Mouse (Mus musculus): ENCODE data around the gene Rho. TPM values are rescaled to one million over a fixed set of nuclear protein-coding genes. Genes with fewer than 3 reads are reported as not detected.

Rho gene
- polyA plus RNA-seq, 1 experiment from 2014 or later, result not detected

GRCm38 (mm10) chr6:115983306-115984038 lies 51.9 kb downstream of the Rho start:
- H3K9me3 ChIP-seq, result no peaks in the 10 kb centered on the region
- H3K27me3 ChIP-seq, result peaks cover under 1% of the 10 kb centered on the region; the same call in 1 of the 2 replicates
- H3K4me1 ChIP-seq, result peaks cover 30% of the 10 kb centered on the region
- ATAC-seq (ENCODE audit: low FRiP score, low read depth), result no peak
- no peak overlapping the region for H3K4me3 ChIP-seq
- H3K9ac ChIP-seq (replicated peaks), result no peak overlapping the region
- WGBS, result 69% methylated on average over 12 of the region's 12 CpGs
- no peak overlapping the region for H3K4me2 ChIP-seq (replicated peaks)
- no peaks in the 10 kb centered on the region for H3K36me3 ChIP-seq
- H3K27ac ChIP-seq (replicated peaks), result no peak overlapping the region

GRCm38 (mm10) chr6:115984580-115984979 lies 53.0 kb downstream of the Rho start:
- WGBS, result 74% methylated on average over 7 of the region's 7 CpGs
- Histone ChIP-seq H3K4me3 (no peak overlapping the region), H3K4me2 (replicated peaks) (no peak overlapping the region), H3K4me1 (peaks cover 30% of the 10 kb centered on the region), H3K27me3 (peaks cover 10% of the 10 kb centered on the region), H3K36me3 (no peaks in the 10 kb centered on the region), H3K9ac (replicated peaks) (no peak overlapping the region), H3K9me3 (no peaks in the 10 kb centered on the region), H3K27ac (replicated peaks) (no peak overlapping the region)
- no peak for ATAC-seq (ENCODE audit: low FRiP score, low read depth)

- peaks cover 26% of the 10 kb centered on the region for H3K4me1 ChIP-seq
- H3K36me3 ChIP-seq, result no peaks in the 10 kb centered on the region
- H3K4me2 ChIP-seq (replicated peaks), result no peak overlapping the region
- no peak overlapping the region for H3K27ac ChIP-seq (replicated peaks)
- no peak for ATAC-seq (ENCODE audit: low FRiP score, low read depth)
- WGBS, result 62% methylated on average over 9 of the region's 9 CpGs
- H3K9ac ChIP-seq (replicated peaks), result no peak overlapping the region
- no peaks in the 10 kb centered on the region for H3K9me3 ChIP-seq
- no peak overlapping the region for H3K4me3 ChIP-seq
- peaks cover 20% of the 10 kb centered on the region for H3K27me3 ChIP-seq
These were observed 54.1 kb downstream of the Rho start for GRCm38 (mm10) chr6:115985622-115986021.

GRCm38 (mm10) chr6:115986472-115987095 lies 55.0 kb downstream of the Rho start:
- WGBS, result 47% methylated on average over 12 of the region's 12 CpGs
- Histone ChIP-seq H3K27me3 (peaks cover 30% of the 10 kb centered on the region), H3K36me3 (no peaks in the 10 kb centered on the region)

GRCm38 (mm10) chr6:115987096-115987747 lies 55.7 kb downstream of the Rho start:
- peaks cover 36% of the 10 kb centered on the region for H3K27me3 ChIP-seq
- no peak overlapping the region for H3K4me3 ChIP-seq
- H3K4me2 ChIP-seq (replicated peaks), result no peak overlapping the region
- H3K4me1 ChIP-seq, result peaks cover 36% of the 10 kb centered on the region
- H3K36me3 ChIP-seq, result no peaks in the 10 kb centered on the region
- no peaks in the 10 kb centered on the region for H3K9me3 ChIP-seq
- H3K27ac ChIP-seq (replicated peaks), result no peak overlapping the region
- no peak for ATAC-seq (ENCODE audit: low FRiP score, low read depth)
- 51% methylated on average over 9 of the region's 9 CpGs for WGBS
- no peak overlapping the region for H3K9ac ChIP-seq (replicated peaks)

More at GRCm38 (mm10) chr6:115986472-115987095, 55.0 kb downstream of the Rho start:
- Histone ChIP-seq H3K27ac (replicated peaks) (no peak overlapping the region), H3K4me1 (peaks cover 30% of the 10 kb centered on the region), H3K9me3 (no peaks in the 10 kb centered on the region), H3K9ac (replicated peaks) (no peak overlapping the region), H3K4me3 (no peak overlapping the region), H3K4me2 (replicated peaks) (no peak overlapping the region)
- ATAC-seq (ENCODE audit: low FRiP score, low read depth), result no peak

GRCm38 (mm10) chr6:115989032-115989431 lies 57.5 kb downstream of the Rho start:
- no peak overlapping the region for H3K27ac ChIP-seq (replicated peaks)
- peaks cover 54% of the 10 kb centered on the region for H3K27me3 ChIP-seq
- H3K4me1 ChIP-seq, result peaks cover 44% of the 10 kb centered on the region

GRCm38 (mm10) chr6:115989607-115990006 lies 58.1 kb downstream of the Rho start:
- H3K4me2 ChIP-seq (replicated peaks), result no peak overlapping the region
- 69% methylated on average over 4 of the region's 4 CpGs for WGBS
- no peaks in the 10 kb centered on the region for H3K36me3 ChIP-seq
- H3K4me1 ChIP-seq, result peaks cover 46% of the 10 kb centered on the region
- no peak overlapping the region for H3K4me3 ChIP-seq
- peaks cover 60% of the 10 kb centered on the region for H3K27me3 ChIP-seq
- no peaks in the 10 kb centered on the region for H3K9me3 ChIP-seq
- no peak overlapping the region for H3K9ac ChIP-seq (replicated peaks)
- no peak for ATAC-seq (ENCODE audit: low FRiP score, low read depth)
- no peak overlapping the region for H3K27ac ChIP-seq (replicated peaks)

More at GRCm38 (mm10) chr6:115989032-115989431, 57.5 kb downstream of the Rho start:
- no peak overlapping the region for H3K4me3 ChIP-seq
- H3K36me3 ChIP-seq, result no peaks in the 10 kb centered on the region
- H3K9ac ChIP-seq (replicated peaks), result no peak overlapping the region
- 79% methylated on average over 5 of the region's 5 CpGs for WGBS
- ATAC-seq (ENCODE audit: low FRiP score, low read depth), result no peak
- no peaks in the 10 kb centered on the region for H3K9me3 ChIP-seq
- H3K4me2 ChIP-seq (replicated peaks), result 0 out of 2 replicates have a peak overlapping the region, but pooled peaks have one; percentile 1

Other genes with a start within 250 kb of the Rho start
- 1.3 and 1.9 TPM in 2 replicates for gene Tmem40, start 169.3 kb upstream of the Rho start, polyA plus RNA-seq (2016; fragmentation: Nextera tagmentation; extraction: Ambion mirVana)
- 37.1 and 40.0 TPM in 2 replicates for gene Cand2, start 157.2 kb upstream of the Rho start, polyA plus RNA-seq (2016; fragmentation: Nextera tagmentation; extraction: Ambion mirVana)
- 1,622 and 1,683 TPM in 2 replicates for gene Rpl32, start 123.0 kb upstream of the Rho start, polyA plus RNA-seq (2016; fragmentation: Nextera tagmentation; extraction: Ambion mirVana)
- 2.1 TPM in 2 replicates for gene Efcab12, start 93.3 kb upstream of the Rho start, polyA plus RNA-seq (2016; fragmentation: Nextera tagmentation; extraction: Ambion mirVana)
- 23.2 and 24.4 TPM in 2 replicates for gene Mbd4, start 78.4 kb upstream of the Rho start, polyA plus RNA-seq (2016; fragmentation: Nextera tagmentation; extraction: Ambion mirVana)
- 27.7 and 28.9 TPM in 2 replicates for gene Ift122, start 78.3 kb upstream of the Rho start, polyA plus RNA-seq (2016; fragmentation: Nextera tagmentation; extraction: Ambion mirVana)
- gene H1foo, start 13.2 kb downstream of the Rho start, polyA plus RNA-seq (2016; fragmentation: Nextera tagmentation; extraction: Ambion mirVana), result not detected in 2 replicates
- 15.1 and 15.9 TPM in 2 replicates for gene Plxnd1, start 63.3 kb downstream of the Rho start, polyA plus RNA-seq (2016; fragmentation: Nextera tagmentation; extraction: Ambion mirVana)

Data from midbrain, embryonic 12.5 days (tissue).